Mouse (Mus musculus) small intestine, adult 2 months (tissue): ENCODE data around the gene Pank3.

Experiments used
- CTCF ChIP-seq: fragments of 200-500 bp; IDR thresholded peaks from 2 replicates; pipeline ENCODE4 v1.5.1; 2012; ENCODE audit warnings: low read depth, mild to moderate bottlenecking, control low read depth, inconsistent platforms, low read length, moderate library complexity, mixed read lengths; ENCODE audit not compliant: insufficient replicate concordance, insufficient read length; ENCODE audit errors: extremely low read depth
- POLR2A ChIP-seq: fragments of 200-500 bp; IDR thresholded peaks from 2 replicates; pipeline ENCODE4 v1.6.1; 2012; ENCODE audit warnings: low read depth, mild to moderate bottlenecking, control low read depth, inconsistent platforms, low read length, moderate library complexity

DNA sequence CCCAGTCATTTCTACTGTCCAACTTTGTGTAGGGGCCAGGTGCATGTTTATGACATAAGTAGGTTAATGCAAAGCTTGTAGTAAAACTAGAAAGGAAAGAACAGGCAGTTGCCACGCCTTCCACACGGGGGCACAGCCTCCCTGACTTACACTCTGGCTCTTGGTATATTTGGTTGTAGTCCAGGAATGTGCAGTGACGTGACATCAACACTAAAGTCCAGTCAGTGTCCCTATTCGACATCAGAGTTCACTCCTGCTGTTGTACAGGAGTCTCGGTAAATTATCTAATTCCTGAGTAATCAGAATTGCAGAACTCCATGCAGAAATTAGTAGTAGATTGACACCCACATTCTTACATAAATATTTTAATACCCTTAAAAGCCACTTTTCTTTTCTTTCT, 13.8 kb downstream of the Pank3 start:
- TF ChIP-seq CTCF: peak; percentile 41; the same call in 1 of the 2 replicates
- TF ChIP-seq POLR2A: no peak
